Mouse (Mus musculus): ENCODE results near the gene Fads6.

DNA sequence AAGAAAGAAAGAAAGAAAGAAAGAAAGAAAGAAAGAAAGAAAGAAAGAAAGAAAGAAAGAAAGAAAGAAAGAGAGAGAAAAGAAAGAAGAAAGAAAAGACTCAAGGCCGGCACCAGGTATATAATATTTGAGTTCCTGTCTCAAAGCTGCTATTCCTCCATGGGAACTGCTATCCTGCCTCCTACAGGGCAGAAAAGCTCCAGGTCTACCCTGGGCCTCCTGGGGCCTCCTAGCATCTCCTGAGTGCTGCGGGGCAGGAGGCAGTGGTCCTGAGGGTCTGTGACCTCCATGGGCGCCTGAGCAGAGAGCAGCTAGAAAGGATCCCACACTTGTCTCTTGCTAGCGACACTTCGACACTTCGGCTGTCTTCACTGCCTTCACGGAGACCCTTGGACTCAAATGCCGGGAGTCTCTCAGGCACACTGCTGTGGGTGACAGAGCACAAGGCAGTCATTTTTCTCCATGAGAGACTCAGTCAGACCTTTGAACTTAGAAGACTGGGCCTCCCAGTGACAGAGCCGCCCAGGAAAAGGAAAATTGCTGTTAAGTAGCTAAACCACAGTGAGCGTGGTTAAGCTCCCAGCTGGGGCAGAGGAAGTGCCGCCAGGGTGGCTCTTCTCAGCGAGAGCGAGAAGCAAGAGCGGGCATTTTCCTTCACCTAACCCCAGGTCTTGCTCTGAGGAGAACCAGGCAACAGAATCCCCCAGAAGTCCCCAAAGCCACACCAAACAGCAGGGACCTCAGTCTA is 66.1 kb downstream of the Fads6 start:
- TF ChIP-seq GATA1 (IDR thresholded peaks at IDR 0.05; ENCODE audit: borderline replicate concordance, low read length) (no peak), FLI1 (IDR thresholded peaks at IDR 0.05; ENCODE audit: low read length) (no peak)

Data from megakaryocyte, embryonic 14.5 days (primary cell).